Mouse (Mus musculus) gastrocnemius, adult 8-10 months (tissue): Measurements from ENCODE around the gene Pnpla5. TPM values are rescaled to one million over a fixed set of nuclear protein-coding genes. Genes with fewer than 3 reads are reported as not detected.
A peak's percentile ranks its signal among the peaks of the same experiment; 100 is the strongest.
"Not testable (repeated sequence)": the region's sequence is repeated elsewhere in the genome, so short reads cannot be mapped to it uniquely, and the experiment has no call there.

Experiments used
- DNase-seq, 2 experiments: peaks; one replicate each; pipeline ENCODE4 v3.0.0; 2022; ENCODE audit warnings: low spot score in 2 of 2
- total RNA-seq, 4 experiments: library from RNA; stranded (reverse); gene quantifications; 2 replicates each; pipeline ENCODE4 v1.2.4; 2022

Gene Pnpla5
- total RNA-seq, 4 experiments from 2014 or later: 0.19 TPM; not detected in 3

DNA sequence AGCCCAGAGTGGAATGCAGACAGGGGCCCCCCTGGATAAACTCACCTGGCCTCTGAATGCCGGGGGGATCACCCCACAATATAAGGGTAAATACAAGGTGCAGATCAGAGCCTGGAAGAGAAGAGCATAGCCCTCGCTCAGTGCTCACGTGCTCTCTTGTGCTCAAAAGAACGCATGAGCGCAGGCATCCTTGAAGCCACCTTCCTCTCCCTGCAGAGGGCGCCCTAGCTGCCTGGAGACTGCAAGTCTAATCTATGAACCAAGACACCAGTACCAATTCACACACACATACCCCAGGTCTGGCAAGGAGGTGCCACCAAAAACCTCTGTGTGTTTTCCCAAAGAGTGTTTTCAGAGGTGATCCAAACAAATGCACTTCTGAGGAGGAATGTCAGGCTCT lies 2.4 kb downstream of the Pnpla5 start:
- no peak for DNase-seq

DNA sequence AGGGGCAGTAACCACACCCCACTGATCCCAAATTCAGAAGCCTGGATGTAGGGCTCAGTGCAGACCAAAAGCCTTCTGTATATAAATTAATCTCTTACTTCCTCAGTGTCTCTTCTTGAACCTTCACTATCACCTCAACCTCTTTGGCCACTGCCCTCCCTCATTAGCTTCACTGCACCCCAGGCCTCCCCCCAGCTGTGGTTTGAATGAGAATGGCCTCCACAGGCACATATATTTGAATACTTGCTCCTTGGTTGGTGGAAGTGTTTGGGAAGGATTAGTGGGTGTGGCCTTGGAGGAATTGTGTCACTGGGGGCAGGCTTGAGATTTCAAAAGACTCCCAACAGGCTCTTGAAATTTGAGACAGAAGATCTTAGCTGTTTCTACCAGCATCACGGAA lies 6.5 kb downstream of the Pnpla5 start:
- DNase-seq: no peak

DNA sequence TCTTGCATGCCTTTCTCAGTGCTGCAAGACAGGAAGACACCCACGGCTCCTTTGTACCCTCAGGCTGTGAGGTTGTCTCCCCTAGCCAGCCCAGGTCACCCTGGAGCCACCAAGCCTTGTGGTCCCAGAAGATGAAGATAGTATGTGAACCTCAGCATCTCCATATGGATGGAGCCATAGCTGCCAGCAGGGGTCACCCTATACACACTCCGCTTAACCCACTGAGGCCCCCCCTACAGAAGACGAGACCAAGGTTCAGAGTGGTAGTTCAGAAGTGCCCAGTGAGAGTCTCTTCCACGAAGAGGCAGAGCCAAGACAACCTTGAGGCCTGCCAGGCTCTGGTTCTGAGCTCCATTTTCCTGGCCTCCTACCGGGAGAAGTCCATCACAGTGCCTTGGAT lies 7.2 kb downstream of the Pnpla5 start:
- DNase-seq: no peak

DNA sequence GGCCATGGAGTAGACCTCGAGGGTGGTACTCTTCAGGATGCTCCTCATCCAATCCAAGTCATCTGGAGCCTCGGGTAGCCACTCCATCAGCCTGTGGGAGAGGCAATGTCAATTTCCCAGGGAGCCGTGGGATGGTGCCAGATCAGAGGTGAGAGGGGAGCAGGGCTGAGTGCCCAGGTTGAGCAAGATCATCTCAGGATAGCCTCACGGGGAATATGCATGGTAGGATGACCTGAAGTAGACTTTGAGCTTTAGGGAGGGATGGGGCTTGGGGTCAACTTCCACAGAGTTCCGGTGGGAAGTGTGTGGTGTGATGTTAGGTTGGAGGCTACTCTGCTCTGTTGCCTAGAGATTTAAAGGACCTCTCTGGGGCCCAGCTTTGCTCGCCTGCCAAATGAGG lies 9.1 kb downstream of the Pnpla5 start:
- DNase-seq: no peak

DNA sequence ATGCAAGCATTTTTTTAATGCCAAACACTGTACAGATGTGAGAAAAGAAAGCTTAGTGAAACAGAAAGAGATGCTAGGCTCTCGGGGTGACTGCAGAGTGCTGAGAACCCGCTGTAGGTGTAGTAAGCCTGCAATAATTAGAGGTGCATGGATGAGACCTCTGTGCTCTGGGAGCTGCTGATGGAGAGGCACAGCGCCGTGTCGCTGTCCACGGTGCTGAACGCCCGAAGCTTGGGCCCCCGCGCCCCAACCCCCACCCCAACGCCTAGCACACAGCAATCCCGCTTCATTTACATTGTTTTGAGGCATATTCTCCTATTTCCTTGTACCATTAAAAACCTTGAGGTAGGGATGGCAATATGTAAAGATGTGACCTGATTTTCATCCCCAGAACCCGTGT lies 14.1 kb downstream of the Pnpla5 start:
- no peak for DNase-seq

DNA sequence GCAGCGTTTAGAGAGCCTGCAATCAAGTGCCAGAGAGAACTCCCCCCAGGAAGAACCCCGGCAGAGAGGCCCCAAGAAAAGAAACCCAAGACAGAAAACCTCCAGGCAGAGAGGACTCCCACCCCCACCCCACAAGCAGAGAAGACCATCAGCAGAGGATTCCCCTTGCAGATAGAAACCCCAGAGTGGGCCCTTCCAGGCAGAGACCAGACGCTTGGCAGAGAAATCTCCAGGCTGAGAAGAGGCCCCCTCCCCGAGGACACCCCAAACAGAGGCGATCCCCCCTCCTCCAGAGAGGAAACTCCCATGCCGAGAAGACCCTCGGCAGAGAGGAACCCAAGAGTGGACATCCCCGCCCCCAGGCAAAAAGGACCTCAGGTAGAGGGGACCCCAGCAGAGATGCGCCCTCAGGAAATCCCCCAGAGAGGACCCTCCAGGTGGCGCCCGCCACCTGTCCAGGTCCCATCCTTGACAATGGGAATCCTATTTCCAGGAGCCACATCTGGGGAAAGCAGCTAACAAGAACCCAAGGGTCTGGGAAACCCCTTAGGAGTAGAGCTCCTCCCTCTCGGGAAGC lies 17.0 kb downstream of the Pnpla5 start:
- no peak for DNase-seq

DNA sequence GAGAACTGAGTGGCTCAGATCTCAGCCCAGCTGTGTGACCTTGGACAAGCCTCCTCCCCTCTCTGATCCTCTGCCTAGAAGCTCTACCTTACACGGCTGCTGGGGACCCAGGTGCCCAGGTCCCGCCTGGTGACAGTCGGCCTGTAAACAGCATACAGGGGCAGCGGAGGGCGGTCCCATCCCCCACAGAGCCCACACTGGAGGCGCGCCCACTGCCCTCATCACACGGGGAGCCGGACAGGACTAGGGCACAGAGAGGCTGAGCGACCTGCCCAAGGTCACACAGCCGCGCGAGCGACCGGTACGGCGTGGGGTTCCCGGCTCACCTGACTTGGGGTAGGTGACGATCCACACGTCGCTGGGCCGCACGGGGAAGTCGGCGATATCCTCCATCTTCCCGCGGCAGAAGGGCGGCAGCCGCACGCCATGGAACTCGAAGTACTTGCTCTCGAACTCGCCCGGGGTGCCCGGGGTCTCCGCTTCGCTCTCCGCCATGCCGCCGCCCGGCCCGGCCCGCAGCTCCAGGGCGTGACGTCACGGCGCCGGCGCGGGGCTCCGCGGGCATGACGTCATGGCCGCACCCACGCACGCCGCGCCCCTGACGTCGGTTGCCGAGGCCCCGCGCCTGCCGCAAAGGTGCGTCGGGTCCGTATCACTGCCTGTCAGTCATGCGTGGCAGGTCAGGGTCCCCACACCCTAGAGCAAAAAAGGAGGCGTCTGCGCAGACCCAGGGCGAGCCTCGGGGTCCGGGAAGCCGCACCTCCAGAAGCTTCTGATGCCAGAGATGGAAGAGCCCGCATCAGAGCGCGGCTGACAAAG lies 17.7 kb downstream of the Pnpla5 start, which contains the start of gene Sult4a1:
Sult4a1 (minus strand) TSS at position 650 of the 819 bp plus-strand sequence.
- no peak for DNase-seq

DNA sequence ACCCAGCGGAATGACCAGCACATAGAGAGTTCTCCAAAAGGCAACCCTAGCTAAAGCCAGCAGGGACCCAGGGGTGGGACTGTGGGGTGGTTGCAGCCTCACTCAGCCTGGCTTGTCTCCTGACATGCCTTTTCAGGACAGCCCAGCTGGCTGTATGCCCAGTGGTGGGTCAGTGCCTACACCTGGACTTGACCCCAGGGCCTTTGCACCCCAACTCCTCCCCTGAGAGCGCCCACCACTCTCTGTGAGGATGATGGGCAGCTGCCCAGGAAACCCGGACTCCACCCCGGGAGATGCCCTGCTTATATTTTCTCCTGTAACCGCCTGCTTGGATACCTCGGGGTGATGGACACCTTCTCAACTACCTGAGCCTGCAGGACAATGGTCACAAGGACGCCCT lies 18.3 kb downstream of the Pnpla5 start:
- no peak for DNase-seq

DNA sequence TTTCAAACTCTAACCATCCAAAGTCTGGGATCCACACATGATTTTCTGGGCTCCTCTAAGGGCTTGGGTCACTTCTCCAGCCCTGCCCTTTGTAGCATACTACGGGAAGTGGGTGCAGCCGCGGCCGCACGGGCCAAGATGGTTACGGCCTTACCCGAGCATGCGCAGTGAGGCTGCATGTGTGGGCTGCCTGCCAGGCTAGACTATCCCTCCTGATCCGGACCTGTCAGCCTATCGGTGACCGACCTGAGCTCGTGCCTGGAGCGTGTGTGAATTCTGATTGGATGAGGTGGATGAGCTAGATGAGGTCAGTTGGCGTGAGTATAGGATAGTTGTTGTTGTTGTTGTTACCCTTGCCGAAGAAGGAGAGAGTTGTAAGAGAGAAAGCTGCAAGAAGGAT lies 25.4 kb downstream of the Pnpla5 start:
- DNase-seq: not testable (repeated sequence)

- peak; percentile 47 to 50 for DNase-seq
These were observed 26.9 kb downstream of the Pnpla5 start for GRCm38 (mm10) chr15:84096051-84096450.

- no peak for DNase-seq
These were observed 28.1 kb downstream of the Pnpla5 start for GRCm38 (mm10) chr15:84094921-84095320.

GRCm38 (mm10) chr15:84086775-84087174 lies 36.2 kb downstream of the Pnpla5 start:
- no peak for DNase-seq

DNA sequence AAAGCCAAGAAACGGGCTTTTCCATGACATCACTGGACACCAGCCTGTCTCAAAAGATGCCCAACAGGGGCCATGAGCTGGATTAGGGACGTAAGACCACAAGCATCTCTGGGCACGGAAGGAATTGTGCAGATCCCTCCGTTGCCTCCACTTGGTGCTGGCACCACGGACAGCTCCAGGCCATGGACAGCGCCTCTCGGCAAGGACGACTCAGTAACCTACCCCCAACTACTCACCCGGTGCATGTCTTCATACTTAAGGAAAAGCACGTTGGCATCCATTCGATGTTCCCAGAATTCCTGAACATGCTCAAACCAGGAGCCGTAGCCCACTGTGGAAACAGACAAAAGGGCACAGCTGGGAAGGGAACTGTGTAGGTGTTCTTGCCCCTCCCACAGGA lies 36.6 kb downstream of the Pnpla5 start:
- no peak for DNase-seq

DNA sequence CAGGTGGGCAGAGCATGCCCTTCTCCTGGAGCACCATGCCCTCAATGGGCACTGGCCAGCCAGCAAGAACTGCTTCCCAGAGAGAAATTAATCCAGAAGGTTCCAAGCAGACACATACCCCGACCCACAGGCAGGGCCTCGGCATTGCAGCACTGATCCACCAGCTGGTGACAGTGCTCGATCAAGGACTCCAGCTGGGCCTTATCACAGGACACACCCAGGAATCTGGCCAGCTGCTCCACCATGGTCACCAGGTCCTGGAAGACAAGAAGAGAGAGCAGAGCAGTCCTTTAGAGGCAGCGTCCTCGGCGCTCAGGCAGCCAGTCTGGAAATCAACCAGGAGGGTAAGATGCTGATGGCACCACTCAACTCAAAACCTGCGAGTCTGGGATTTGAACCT lies 42.9 kb downstream of the Pnpla5 start:
- no peak for DNase-seq

GRCm38 (mm10) chr15:84079519-84079918 lies 43.5 kb downstream of the Pnpla5 start:
- DNase-seq: no peak

- no peak for DNase-seq
These were observed 44.3 kb downstream of the Pnpla5 start for GRCm38 (mm10) chr15:84078667-84079066.

GRCm38 (mm10) chr15:84077151-84077550 lies 45.8 kb downstream of the Pnpla5 start:
- DNase-seq: no peak

GRCm38 (mm10) chr15:84074705-84075185 lies 48.2 kb downstream of the Pnpla5 start:
- no peak for DNase-seq

DNA sequence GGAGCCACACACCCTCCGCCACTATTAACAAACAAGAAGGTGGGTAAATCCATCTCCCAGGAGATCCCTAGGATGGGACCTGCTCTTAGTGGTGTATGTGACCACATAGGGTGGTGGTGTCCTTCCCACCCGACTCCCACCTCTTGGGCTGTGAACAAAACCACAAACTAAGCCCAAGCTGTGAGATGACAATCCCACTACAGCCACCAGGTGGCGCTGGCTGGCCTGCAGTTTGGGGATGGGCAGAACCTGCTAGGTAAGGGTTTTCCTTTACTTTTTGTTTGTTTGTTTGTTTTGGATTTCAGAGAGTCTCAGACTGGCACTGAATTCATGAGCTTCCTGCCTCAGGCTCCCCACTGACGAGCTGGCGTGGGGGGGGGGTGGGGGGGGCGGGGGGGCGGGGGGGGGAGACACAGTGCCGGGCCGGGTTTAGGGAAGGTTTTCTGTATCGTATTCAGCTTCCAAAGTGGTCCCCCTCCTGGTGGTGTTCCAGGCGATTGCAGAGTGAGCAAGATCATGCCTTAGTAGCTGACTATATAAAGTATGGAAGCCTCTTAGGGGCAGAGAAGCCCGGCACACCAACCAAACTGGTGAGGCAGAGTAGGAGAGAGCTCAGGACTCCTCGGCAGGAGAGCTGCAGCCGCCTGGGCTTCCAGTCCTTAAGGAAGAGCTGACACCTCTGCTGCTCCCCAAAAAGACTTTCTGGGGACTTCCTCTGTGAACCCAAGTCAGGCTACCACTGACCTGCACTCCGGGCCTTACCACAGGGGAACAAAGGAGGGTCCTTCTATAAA lies 48.9 kb downstream of the Pnpla5 start:
- peak in 1 of 2 experiments; percentile 36 for DNase-seq

DNA sequence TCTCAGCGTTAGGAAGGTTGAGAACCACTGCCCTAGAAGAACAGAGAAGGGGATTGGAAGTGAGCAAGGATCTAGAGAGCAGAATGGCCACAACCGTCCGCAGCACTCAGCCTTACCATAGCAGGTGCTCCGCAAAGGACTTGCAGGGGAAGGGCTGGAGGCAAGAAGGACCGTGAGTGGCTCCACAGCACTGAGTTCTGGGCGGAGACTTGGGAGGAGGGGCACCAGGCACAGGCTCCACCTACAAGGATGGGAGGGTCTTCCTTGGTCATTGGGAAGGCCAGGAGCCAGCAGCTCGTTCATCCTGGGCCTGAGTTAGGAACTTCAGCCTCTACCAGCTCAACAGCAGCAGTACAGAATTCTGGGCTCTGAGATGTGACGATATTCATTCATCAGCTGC lies 49.9 kb downstream of the Pnpla5 start:
- DNase-seq: no peak

DNA sequence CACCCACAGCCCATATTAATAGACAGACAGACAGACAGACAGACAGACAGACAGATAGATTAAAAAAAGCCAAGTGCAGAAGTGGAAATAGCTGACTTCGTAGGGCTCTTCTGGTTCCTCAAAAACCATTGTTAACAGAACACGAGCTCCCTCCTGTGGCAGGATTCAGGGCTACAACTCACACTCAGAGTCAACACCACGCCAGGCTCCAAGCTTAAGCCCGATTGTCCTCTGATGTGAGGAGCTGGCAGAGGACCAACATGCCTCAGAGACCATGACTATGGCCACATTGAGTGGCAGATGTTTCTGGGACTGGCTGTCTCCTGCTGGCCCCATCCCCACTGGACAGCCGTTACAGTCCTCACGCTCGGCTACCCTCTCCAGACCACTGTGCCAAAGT lies 50.7 kb downstream of the Pnpla5 start:
- DNase-seq: no peak

- no peak for DNase-seq
These were observed 52.8 kb downstream of the Pnpla5 start for GRCm38 (mm10) chr15:84070116-84070676.
